Mouse (Mus musculus): ENCODE measurements around the gene Diaph3. TPM values are rescaled to one million over a fixed set of nuclear protein-coding genes. Genes with fewer than 3 reads are reported as not detected.
A peak's percentile ranks its signal among the peaks of the same experiment; 100 is the strongest.
"Not testable (repeated sequence)": the region's sequence is repeated elsewhere in the genome, so short reads cannot be mapped to it uniquely, and the experiment has no call there.

Diaph3 gene
- total RNA-seq, 2 experiments from 2014 or later: 35.7 to 61.8 TPM

DNA sequence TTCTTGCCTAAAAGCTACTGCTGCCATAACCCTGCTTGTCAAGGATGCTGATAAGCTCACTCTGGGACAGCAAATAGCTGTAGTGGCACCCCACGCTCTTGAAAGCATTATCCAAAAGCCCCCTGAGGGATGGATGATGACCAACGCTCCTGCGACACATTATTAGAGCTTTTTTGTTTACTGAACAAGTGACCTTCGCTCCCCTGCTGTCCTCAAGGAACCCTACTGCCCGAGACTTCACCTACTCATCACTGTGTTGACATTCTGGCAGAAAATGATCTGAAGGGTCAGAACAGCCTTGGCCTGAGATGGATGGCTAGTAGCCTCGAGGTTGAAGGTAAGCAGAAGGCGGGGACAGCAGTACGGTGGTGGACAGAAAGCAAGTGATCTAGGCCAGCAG lies 56.1 kb downstream of the Diaph3 start:
- ATAC-seq (ENCODE audit: poor library complexity, severe bottlenecking): not testable (repeated sequence)

DNA sequence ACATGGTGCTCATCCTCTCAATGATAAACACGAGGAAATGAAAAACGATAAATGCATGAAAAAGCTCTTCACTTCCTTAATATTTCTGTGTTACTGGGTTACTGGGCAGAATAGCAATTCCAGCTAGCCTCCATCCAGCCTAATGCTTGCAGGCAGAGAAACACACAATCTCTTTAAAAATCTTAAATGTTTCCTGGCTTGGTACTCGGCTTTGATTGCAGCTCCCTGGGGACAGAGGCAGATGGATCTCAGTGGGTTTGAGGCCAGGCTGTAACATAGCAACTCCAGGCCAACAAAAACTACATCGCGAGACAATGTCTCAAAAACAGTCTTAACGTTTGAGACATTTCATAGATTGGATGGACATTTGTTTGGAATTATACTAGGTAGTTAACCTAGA lies 57.1 kb downstream of the Diaph3 start:
- ATAC-seq (ENCODE audit: poor library complexity, severe bottlenecking): no peak

DNA sequence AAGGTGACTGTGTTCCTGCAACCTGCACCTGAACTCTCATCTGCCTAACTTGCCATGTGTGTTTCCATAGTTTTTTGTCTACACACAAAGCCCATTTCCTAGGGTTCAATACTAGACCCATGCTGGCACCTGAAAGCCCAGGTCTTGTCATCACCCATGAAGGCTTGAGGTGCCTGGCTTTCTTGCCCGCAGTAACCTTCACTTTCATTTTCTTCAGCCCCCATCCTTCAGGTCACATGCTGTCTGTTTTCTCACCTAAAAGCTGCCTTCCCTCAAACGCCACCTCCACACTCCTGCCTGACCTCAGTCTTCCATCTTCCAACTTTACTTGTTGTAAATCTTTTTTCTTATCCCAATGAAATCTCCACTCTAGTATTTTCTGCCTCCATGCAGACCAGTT lies 61.3 kb downstream of the Diaph3 start:
- ATAC-seq (ENCODE audit: poor library complexity, severe bottlenecking): peak; percentile 56

DNA sequence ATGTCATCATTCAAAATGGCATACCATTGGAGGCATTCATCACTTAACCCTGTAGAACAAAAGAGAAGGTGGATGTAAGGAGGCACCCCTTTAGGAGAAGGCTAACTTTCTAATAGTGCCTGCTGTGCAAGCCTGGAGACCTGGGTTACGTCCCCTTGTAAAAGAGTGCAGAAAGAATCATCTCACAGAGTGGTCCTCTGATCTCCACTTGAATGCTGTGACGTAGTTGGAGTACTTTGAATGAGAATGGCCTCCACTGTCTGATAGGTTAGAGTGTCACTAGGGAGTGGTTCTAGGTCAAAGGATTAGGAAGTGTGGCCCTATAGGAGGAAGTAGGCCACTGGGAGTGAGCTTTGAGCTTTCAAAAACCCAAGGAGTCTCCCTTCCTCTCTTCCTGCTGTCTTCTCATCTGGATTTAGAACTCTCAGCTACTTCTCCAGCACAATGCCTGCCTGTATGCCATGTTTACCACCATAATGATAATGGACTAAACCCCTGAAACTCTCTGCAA lies 66.0 kb downstream of the Diaph3 start:
- peak; percentile 73 for ATAC-seq (ENCODE audit: poor library complexity, severe bottlenecking)

DNA sequence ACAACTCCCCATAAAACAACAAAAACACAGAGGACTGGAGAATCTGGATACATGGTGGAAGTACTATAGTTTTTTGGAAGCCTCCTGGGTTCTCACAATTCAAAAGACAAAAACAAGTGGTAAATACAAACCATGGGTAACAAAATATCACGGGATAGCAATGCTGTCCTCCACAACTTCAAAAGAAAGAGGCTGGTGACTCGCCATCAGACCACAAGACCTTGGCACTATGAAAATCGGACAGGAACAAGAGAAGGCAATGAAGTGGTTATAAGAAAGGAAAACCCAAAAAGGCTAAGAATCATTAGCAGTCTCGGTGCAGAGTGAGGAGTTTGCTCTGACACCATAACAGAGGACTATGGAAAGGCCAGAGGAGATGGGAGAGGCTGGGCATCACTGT lies 76.8 kb downstream of the Diaph3 start:
- ATAC-seq (ENCODE audit: poor library complexity, severe bottlenecking): no peak

DNA sequence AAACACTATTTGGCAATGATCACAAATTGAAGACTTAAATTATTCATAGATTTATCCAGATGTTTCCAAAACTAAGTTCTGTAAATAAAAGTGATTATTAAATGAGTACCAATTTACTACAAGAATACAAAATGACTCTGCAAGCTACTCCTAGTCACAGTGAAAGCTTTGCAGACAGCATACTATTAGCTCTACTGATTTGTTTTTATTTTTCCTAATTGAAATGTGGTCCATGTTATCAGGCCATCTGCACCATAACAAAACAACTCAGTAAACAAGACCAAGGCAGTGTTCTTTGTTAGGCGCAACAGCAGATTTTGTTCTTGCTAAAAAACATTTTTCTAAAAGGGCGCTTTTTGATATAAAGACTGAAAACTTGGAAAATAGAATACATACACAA lies 84.9 kb downstream of the Diaph3 start:
- ATAC-seq (ENCODE audit: poor library complexity, severe bottlenecking): no peak

DNA sequence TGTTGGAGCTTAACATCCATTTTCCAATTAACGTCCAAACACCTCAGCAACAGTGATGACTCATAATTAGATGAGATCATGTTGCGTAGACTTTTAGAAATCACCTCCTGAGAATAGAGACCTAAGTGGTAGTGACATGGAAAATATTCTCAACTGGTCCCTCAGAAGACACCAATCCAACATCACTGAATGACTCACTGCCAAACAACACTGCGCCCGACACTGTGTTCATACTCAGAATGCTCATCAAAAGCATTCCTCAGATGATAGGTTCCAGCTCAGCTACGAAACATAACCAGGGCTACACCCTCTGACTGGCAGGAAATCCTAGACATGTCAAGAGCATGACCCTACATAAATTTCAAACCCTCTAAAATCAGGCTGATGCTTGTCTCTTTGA lies 89.8 kb downstream of the Diaph3 start:
- no peak for ATAC-seq (ENCODE audit: poor library complexity, severe bottlenecking)

DNA sequence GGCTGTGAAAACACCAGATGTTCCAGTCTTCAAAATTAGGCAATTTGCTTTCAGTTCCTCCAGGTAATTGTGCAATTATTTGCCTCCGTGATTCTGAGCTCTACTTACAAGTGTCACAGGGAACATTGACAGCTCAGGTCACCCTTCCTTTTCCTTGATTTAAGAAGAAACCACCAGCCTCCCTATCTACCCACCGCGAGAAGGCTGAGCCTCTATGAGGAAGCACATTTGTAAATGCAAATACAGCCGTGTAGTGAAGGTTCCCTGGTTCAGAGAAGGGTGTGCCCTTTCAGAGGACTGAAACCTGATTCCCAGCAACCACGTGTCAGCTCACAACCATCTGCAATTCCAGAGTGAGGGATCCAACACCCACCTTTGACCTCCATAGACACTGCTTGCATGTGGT lies 96.6 kb downstream of the Diaph3 start:
- ATAC-seq (ENCODE audit: poor library complexity, severe bottlenecking): peak; percentile 98

DNA sequence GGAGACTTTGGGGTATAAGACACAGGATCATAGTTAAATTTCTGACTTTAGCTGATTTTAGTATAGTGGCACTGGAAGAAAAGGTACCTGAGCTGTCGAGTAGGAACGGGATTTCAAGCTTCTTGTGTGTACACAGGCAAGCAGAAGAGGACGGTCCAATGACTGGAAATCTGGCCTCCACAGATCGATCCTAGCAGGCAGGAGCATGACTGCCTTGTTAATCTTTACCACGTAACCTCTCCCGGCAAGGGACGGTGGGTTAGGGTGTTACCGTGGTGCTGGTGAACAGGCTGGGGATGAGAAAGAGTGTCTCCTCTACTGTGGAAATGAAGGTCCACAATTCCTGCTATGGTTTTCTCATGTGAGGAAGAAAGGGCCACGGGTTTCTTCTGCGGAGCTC lies 120.8 kb downstream of the Diaph3 start:
- no peak for ATAC-seq (ENCODE audit: poor library complexity, severe bottlenecking)

DNA sequence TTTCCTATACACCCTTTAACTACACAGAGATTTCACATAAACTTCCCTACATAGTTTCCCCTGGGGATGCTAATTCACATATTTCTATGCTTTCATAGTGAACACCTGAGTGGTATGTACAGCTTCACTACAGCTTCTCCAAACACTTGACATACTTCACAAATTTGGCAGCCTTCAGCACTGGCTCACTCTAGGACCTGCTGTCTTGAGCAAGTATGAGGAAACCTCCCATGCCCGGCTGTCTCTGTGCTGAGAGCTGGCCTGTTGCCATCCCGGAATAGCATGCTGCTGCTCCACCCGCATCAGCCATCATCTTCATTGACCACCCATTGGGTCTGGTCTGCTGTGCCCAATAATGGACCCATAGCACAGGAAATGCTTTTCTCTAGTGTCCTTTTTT lies 121.3 kb downstream of the Diaph3 start:
- no peak for ATAC-seq (ENCODE audit: poor library complexity, severe bottlenecking)

DNA sequence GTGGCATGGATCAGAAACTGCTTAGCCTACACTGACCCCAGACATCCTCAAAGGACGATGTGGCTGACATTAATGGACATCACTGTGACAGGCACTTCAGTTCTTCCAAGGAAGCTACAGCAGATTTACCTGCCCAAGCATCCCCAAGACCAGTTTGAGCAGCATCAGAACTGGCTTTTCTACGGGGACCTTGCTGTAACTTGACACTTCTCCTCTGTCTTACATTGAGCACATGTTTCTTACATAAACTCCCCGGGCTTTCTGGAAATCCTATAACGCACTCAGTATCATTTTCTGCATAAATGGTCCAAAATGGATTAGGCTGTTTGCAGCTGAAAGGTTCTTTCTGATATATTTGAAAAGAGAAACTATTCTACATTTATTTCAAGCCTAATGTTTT lies 143.7 kb downstream of the Diaph3 start:
- no peak for ATAC-seq (ENCODE audit: poor library complexity, severe bottlenecking)

DNA sequence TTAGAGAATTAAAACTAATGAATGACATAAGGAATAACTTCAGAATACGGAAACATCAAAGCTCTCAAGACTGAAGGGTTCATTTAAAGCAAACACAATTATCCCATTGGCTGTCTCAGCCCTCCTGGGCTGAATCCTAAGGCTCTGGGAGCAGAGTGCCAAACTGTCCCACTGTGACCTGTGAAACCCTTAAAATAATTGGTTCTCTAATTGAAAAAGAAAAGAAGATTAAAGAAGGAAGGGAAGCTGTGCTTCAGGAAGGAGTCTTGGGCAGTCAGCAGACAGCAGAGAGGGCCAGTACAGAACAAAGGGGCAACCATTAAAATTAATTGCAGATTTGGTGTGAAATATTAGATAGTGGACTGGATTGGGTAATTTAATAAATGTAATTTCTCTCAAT lies 189.9 kb downstream of the Diaph3 start:
- no peak for ATAC-seq (ENCODE audit: poor library complexity, severe bottlenecking)

DNA sequence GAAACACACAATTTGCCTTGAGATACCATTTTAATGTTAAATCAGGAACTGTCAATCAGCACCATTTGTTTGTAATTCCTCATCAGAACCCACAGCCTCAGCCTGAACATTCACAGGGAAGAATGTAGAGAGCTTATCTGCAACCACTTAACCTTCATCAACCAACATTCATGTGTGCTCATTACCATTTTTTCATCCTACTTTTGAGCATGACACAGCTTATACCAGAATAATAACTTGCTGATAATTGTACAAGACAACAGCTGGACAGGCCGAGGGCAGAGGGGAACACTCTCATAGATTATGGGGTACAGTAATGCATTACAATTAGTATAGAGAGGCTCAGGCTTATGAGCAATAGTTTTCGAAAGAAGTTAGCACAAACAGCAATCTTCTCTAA lies 203.1 kb downstream of the Diaph3 start:
- ATAC-seq (ENCODE audit: poor library complexity, severe bottlenecking): no peak

DNA sequence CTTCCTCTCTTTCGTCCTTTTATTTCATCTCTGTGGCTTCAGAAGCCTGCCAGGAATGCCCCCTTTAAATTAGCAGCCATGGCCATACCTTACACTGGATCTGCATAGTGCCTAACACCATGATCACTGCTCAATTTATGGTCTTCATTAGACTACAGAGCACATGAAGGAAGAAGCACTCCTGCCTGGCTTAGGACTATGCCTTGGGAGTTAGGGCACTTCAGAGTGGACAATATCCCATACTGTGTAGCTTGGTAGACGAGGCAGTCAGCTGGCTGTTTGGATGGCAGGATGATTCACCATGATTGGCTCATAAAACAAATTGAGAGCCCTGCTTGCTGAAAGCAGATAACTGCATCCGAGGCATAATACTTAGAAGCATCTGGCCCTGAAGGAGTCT lies 204.6 kb downstream of the Diaph3 start:
- ATAC-seq (ENCODE audit: poor library complexity, severe bottlenecking): no peak

DNA sequence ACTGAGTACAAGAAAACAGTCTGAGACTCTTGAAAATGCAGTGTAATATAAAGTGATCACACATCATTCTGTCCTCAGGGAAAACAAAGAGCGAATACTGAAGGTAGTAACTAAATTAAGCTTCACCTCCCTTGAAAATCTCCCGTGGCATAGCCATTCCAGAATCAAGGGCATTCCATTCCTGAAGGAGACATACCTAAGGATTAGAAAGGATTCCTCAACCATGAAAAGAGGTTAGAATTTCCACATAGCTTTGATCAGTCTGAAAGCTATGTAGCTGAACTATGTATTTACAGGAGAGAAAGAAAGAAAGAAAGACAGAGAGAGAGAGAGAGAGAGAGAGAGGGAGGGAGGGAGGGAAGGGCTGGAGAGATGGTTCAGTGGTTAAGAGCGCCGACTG lies 210.3 kb downstream of the Diaph3 start:
- ATAC-seq (ENCODE audit: poor library complexity, severe bottlenecking): no peak

DNA sequence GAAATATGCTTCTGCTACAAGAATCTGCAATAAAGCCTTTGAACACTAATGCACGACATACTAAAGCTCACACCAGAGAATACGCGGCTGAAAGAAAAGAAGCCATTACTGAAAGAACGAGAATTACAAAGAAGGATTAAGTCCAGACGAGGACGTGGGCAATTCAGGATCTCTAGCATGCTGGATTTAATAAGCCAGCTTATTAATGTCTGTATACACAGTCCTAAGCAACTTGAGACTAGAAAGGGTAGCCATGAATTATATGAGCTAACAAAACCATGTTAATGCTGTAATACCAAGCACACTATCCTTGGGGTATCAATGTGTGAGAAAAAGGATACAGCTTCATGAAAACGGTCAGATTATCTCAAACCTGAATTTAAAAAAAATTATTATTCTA lies 214.2 kb downstream of the Diaph3 start:
- ATAC-seq (ENCODE audit: poor library complexity, severe bottlenecking): no peak

DNA sequence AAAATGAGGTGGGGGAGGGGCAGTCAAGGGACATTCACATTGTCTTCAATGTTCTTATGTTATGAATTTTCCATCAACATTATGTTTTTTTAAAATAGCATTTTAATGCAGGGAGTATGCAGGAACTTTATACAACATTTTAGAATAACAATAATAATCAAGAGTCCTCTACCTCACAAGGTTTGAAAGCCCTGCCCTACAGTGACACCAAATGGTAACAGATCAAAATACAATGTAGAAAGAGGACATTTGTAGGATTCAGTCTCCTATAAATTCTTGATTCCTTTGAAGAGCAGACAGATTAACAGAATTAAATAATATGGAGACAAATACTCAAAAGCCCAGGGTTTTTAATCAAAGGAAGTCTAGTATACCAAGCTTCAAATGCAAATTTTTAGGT lies 242.1 kb downstream of the Diaph3 start:
- no peak for ATAC-seq (ENCODE audit: poor library complexity, severe bottlenecking)

DNA sequence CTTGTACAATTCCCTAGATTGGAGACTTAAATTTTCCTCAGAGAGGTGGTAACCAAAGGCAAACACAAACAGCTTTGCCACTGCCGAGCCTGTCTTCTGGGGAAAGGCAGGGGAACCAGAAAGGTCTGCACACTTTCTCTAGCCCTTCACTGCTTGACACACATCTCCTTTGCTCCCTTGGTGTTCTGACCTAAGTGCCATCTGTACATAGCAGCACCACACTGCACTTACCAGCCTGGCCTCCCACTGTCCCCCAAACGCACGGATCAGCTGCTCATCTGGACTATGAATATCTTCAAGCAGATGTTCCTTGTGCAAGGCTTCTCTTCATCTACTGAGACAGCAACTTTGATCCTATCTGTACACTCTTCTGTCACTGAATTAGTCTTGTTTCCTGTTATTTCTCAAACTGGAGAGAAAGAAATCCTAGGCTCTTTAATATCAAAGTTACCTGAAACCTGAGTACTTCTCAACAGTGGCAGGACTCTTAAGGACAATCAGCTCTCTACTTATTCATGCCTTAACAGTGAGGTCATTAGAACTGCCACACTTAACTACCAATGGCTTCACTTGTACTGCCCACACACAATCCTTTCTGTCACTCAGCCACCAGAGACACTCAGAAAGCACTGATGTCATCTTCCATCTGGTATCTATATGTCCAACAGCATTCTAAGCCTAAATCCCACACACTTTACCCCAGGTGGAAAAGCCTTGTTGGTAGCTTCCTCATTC lies 251.8 kb downstream of the Diaph3 start:
- no peak for ATAC-seq (ENCODE audit: poor library complexity, severe bottlenecking)

DNA sequence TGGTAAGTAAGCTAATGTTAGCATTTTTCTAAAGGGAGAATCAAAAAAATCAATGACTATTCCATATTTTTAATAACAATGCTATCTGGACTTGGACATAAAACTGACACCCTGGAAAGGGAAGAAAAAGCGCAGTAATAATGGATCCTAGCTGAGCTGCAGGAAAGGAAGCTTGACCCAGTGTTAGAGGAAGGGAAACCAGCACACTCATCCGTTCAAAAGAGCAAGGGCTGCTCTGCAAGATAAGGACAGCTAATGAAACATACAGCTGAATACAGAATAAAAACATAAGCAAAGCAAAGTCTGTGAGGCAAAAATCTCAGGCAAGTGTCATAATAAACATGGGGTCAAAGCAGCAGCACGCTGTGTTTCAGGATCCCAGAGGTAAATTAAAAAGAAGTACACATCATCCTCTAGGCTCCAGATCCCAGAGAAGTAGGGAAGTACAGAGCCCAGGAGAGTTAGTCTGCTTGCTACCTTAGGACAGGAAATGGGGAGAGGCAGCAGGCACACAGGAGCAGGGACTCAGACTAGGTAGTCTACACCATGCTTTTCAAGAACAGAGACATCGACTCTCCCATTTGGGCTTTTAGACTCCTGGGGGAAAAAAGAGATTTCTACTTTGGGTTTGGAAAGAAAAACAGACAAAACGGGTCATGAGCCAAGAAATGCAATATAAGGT lies 255.5 kb downstream of the Diaph3 start:
- ATAC-seq (ENCODE audit: poor library complexity, severe bottlenecking): peak; percentile 87

DNA sequence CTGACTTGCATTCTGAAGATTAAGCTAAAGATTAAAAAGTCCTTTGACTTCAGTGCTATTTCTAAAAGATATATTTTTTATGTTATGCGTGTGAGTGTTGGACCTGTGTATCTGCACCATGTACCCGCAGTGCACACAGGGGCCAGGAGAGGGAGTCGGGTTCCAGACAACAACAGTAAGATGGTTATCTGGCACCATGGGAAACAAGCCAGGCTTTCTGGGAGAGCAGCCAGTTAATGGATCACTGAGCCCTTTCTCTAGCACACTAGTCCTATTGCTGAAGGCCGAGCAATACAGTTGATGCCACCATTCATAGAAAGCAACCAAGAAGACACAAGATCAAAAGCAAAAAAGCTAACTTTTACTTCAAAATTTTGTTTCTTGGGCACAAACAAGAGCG lies 271.5 kb downstream of the Diaph3 start:
- peak; percentile 62; the same call in 1 of the 2 replicates for ATAC-seq (ENCODE audit: poor library complexity, severe bottlenecking)

DNA sequence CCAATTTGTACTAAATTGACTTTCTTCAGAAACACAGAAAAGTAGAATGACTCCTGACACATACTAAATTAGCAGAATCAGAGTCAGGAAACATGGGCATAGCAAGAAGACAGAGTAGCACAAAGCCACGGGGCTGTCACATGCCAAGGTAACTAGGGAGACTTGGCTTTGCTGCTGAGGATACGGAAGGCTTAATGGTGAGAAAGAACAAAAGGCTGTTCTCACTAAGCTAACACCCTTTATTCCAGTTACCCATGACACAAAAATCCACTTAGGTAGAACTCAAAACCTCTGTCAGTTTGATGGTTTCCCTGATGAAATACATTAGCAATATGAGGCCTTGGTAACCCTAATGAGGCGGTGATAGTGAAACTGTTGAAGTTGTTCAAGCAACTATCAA lies 273.9 kb downstream of the Diaph3 start:
- ATAC-seq (ENCODE audit: poor library complexity, severe bottlenecking): no peak

DNA sequence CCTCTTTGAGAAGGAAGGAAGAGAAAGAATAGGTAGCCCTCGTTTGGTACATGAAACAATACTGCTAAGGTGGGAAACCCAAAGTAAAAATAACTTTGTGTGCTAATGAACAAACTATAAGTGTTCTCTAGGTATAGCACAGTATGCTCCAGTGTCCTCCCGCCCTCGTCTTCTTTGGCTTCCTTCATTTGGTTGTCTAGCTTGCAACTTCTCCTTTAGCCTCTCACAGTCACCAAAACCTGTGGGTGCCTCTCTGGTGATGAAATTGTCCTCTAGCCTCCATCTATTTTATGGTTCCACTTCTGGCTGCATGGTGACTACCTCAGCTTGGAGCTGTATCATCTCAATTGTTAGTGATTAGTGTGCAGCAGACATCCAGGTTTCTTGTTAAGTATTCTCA lies 277.0 kb downstream of the Diaph3 start:
- peak; percentile 77 for ATAC-seq (ENCODE audit: poor library complexity, severe bottlenecking)
